Mouse (Mus musculus): ENCODE measurements around the gene Tbc1d8. TPM values are rescaled to one million over a fixed set of nuclear protein-coding genes. Genes with fewer than 3 reads are reported as not detected.

The Tbc1d8 gene
- polyA plus RNA-seq, 1 experiment from 2014 or later, result 13.4 TPM

DNA sequence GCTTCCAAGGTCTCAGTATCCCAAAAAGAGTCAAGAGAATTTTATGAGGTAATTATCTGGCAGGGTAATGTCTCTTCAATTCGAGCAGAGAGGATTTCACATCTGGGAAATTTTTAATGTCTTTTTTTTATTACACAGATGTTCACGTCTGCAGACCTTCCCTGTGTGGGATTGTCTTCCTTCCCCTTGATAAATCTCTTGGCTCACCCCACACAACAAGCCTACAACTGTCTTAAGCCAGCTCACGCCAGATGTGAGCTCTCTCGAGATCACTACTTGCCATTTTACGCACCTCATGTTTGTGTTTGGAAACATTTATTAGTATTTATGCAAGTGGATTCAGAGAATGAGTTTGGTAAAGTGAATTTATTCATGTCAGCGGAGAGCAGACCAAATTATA is 156.6 kb downstream of the Tbc1d8 start:
- Histone ChIP-seq H3K27me3 (no peaks in the 10 kb centered on the region), H3K27ac (no peak overlapping the region), H3K4me2 (no peak overlapping the region), H3K4me3 (no peak overlapping the region), H3K36me3 (no peaks in the 10 kb centered on the region), H3K9ac (no peak overlapping the region), H3K9me3 (no peaks in the 10 kb centered on the region), H3K4me1 (peaks cover 23% of the 10 kb centered on the region)
- ATAC-seq (ENCODE audit: borderline replicate concordance, extremely low read depth, low FRiP score, low TSS enrichment), result no peak
- 66% methylated on average over 6 of the region's 6 CpGs for WGBS

Other genes with a start within 250 kb of the Tbc1d8 start
- gene Rpl31, start 110.9 kb downstream of the Tbc1d8 start, polyA plus RNA-seq (2015; fragmentation: Nextera tagmentation; extraction: Ambion mirVana), result 454 and 516 TPM in 2 replicates
- gene Cnot11, start 56.2 kb upstream of the Tbc1d8 start, polyA plus RNA-seq (2015; fragmentation: Nextera tagmentation; extraction: Ambion mirVana), result 21.2 and 21.5 TPM in 2 replicates
- 28.8 and 30.7 TPM in 2 replicates for gene Rnf149, start 98.7 kb upstream of the Tbc1d8 start, polyA plus RNA-seq (2015; fragmentation: Nextera tagmentation; extraction: Ambion mirVana)
- gene Creg2, start 172.7 kb upstream of the Tbc1d8 start, polyA plus RNA-seq (2015; fragmentation: Nextera tagmentation; extraction: Ambion mirVana), result 0.05 and 0.06 TPM in 2 replicates
- gene Rfx8, start 242.2 kb upstream of the Tbc1d8 start, polyA plus RNA-seq (2015; fragmentation: Nextera tagmentation; extraction: Ambion mirVana), result 0.58 and 0.67 TPM in 2 replicates

Data from lung, embryonic 15.5 days (tissue).